Mouse (Mus musculus): Measurements from ENCODE around the gene Adamts17. TPM values are rescaled to one million over a fixed set of nuclear protein-coding genes. Genes with fewer than 3 reads are reported as not detected.

Gene Adamts17
- total and polyA plus RNA-seq, 3 experiments: 0.33 to 0.42 TPM; not detected in 1

- TF ChIP-seq MEF2A (IDR thresholded peaks at IDR 0.05; ENCODE audit: extremely low read depth, insufficient replicate concordance, low read depth, low read length, poor library complexity, severe bottlenecking) (no peak), BHLHE40 (IDR thresholded peaks at IDR 0.05; ENCODE audit: borderline replicate concordance, low read depth, low read length) (no peak), TCF12 (IDR thresholded peaks at IDR 0.05; ENCODE audit: low read depth, low read length) (no peak), GABPA (IDR thresholded peaks at IDR 0.05; ENCODE audit: low read depth, low read length) (no peak), ELF1 (IDR thresholded peaks at IDR 0.05; ENCODE audit: low read depth, low read length) (no peak), CHD1 (IDR thresholded peaks at IDR 0.05; ENCODE audit: low read depth, low read length) (no peak), USF2 (IDR thresholded peaks at IDR 0.05; ENCODE audit: borderline replicate concordance in 1 of 2, insufficient read depth in 1 of 2, low read depth in 1 of 2, low read length in 2 of 2) (no peak), JUND (IDR thresholded peaks at IDR 0.05; ENCODE audit: low read depth, low read length) (0 out of 2 replicates have a peak, but pooled peaks have one; percentile 41)
Observed at GRCm38 (mm10) chr7:66812737-66813136, 26.8 kb upstream of the Adamts17 start (continued).

- Histone ChIP-seq H3K27ac (ENCODE audit: control insufficient read depth, low read depth, low read length) (no peak overlapping the region), H3K4me1 (ENCODE audit: control insufficient read depth in 1 of 2, insufficient read depth in 2 of 2, low read length in 2 of 2) (no peaks in the 10 kb centered on the region), H3K27me3 (ENCODE audit: control insufficient read depth in 1 of 2, insufficient read depth in 2 of 2, low read length in 2 of 2) (no peaks in the 10 kb centered on the region), H3K9me3 (replicated peaks; ENCODE audit: insufficient read depth, low read length) (no peaks in the 10 kb centered on the region), H3K36me3 (ENCODE audit: control insufficient read depth in 1 of 2, insufficient read depth in 2 of 2, low read length in 2 of 2) (no peaks in the 10 kb centered on the region), H3K4me3 (ENCODE audit: control insufficient read depth in 1 of 2, insufficient read depth in 1 of 2, low read depth in 2 of 2, low read length in 2 of 2) (no peak overlapping the region), H3K9ac (ENCODE audit: control insufficient read depth, low read depth, low read length, poor library complexity, severe bottlenecking) (no peak overlapping the region), H3K79me2 (ENCODE audit: control insufficient read depth, insufficient read depth, low read length, poor library complexity) (no peaks in the 10 kb centered on the region)
- no peak for DNase-seq (ENCODE audit: low read depth, low spot score)
- TF ChIP-seq MAX (IDR thresholded peaks at IDR 0.05; ENCODE audit: low read length): no peak
- TF ChIP-seq ZKSCAN1 (IDR thresholded peaks at IDR 0.05; ENCODE audit: low read depth, low read length): no peak
- TF ChIP-seq CHD1 (IDR thresholded peaks at IDR 0.05; ENCODE audit: low read depth, low read length): no peak
- TF ChIP-seq UBTF (IDR thresholded peaks at IDR 0.05; ENCODE audit: borderline replicate concordance, insufficient read depth, low read depth, low read length): no peak
- TF ChIP-seq USF2 (IDR thresholded peaks at IDR 0.05; ENCODE audit: borderline replicate concordance in 1 of 2, insufficient read depth in 1 of 2, low read depth in 1 of 2, low read length in 2 of 2): no peak
- no peak for TF ChIP-seq ZMIZ1 (IDR thresholded peaks at IDR 0.05; ENCODE audit: low read depth, low read length)
- no peak for TF ChIP-seq SIN3A (IDR thresholded peaks at IDR 0.05; ENCODE audit: low read length)
Observed at GRCm38 (mm10) chr7:66813172-66813571, 26.4 kb upstream of the Adamts17 start.

- Histone ChIP-seq H3K9me3 (replicated peaks; ENCODE audit: insufficient read depth, low read length) (no peaks in the 10 kb centered on the region), H3K27ac (ENCODE audit: control insufficient read depth, low read depth, low read length) (no peak overlapping the region), H3K4me1 (ENCODE audit: control insufficient read depth in 1 of 2, insufficient read depth in 2 of 2, low read length in 2 of 2) (no peaks in the 10 kb centered on the region), H3K36me3 (ENCODE audit: control insufficient read depth in 1 of 2, insufficient read depth in 2 of 2, low read length in 2 of 2) (no peaks in the 10 kb centered on the region), H3K27me3 (ENCODE audit: control insufficient read depth in 1 of 2, insufficient read depth in 2 of 2, low read length in 2 of 2) (no peaks in the 10 kb centered on the region), H3K4me3 (ENCODE audit: control insufficient read depth in 1 of 2, insufficient read depth in 1 of 2, low read depth in 2 of 2, low read length in 2 of 2) (no peak overlapping the region), H3K9ac (ENCODE audit: control insufficient read depth, low read depth, low read length, poor library complexity, severe bottlenecking) (no peak overlapping the region), H3K79me2 (ENCODE audit: control insufficient read depth, insufficient read depth, low read length, poor library complexity) (no peaks in the 10 kb centered on the region)
- no peak for DNase-seq (ENCODE audit: low read depth, low spot score)
- TF ChIP-seq TCF12 (IDR thresholded peaks at IDR 0.05; ENCODE audit: low read depth, low read length) (no peak), MAX (IDR thresholded peaks at IDR 0.05; ENCODE audit: low read length) (no peak), ETS1 (IDR thresholded peaks at IDR 0.05; ENCODE audit: low read depth, low read length) (no peak), BHLHE40 (IDR thresholded peaks at IDR 0.05; ENCODE audit: borderline replicate concordance, low read depth, low read length) (no peak), GATA1 (IDR thresholded peaks at IDR 0.05; ENCODE audit: low read depth, low read length) (no peak), NELFE (IDR thresholded peaks at IDR 0.05; ENCODE audit: low read depth, low read length) (no peak), ZKSCAN1 (IDR thresholded peaks at IDR 0.05; ENCODE audit: low read depth, low read length) (no peak), MYB (IDR thresholded peaks at IDR 0.05; ENCODE audit: low read depth, low read length) (no peak), SIN3A (IDR thresholded peaks at IDR 0.05; ENCODE audit: low read length) (no peak), GABPA (IDR thresholded peaks at IDR 0.05; ENCODE audit: low read depth, low read length) (no peak), ZNF384 (IDR thresholded peaks at IDR 0.05; ENCODE audit: low read depth, low read length) (no peak), RAD21 (IDR thresholded peaks at IDR 0.05; ENCODE audit: low read depth, low read length) (no peak), KAT2A (conservative IDR thresholded peaks at IDR 0.05; ENCODE audit: low read depth, low read length) (no peak), MAFK (IDR thresholded peaks at IDR 0.05; ENCODE audit: borderline replicate concordance, low read depth, low read length) (no peak), MXI1 (IDR thresholded peaks at IDR 0.05; ENCODE audit: low read depth, low read length) (no peak), POLR2AphosphoS5 (IDR thresholded peaks at IDR 0.05; ENCODE audit: borderline replicate concordance, low read depth, low read length) (no peak), POLR2A (IDR thresholded peaks at IDR 0.05; ENCODE audit: control insufficient read depth in 1 of 2, insufficient read depth in 1 of 2, low read depth in 1 of 2, low read length in 2 of 2, poor library complexity in 1 of 2) (no peak), TBP (IDR thresholded peaks at IDR 0.05; ENCODE audit: low read depth, low read length) (no peak)
Observed at GRCm38 (mm10) chr7:66815526-66815925, 24.0 kb upstream of the Adamts17 start.

All from MEL (cell line).